Mouse (Mus musculus) liver, postnatal 0 days (tissue): Measurements from ENCODE around the gene Hap1.
"Not testable (repeated sequence)": the region's sequence is repeated elsewhere in the genome, so short reads cannot be mapped to it uniquely, and the experiment has no call there.

Experiments used
- CTCF ChIP-seq: sonication (generic); IDR thresholded peaks from 2 replicates; pipeline ENCODE4 v1.5.1; 2016; ENCODE audit warnings: antibody characterized with exemption, low read depth
- EP300 ChIP-seq: IDR thresholded peaks from 2 replicates; pipeline ENCODE4 v1.6.1; 2016; ENCODE audit warnings: antibody characterized with exemption, low read depth, mild to moderate bottlenecking

DNA sequence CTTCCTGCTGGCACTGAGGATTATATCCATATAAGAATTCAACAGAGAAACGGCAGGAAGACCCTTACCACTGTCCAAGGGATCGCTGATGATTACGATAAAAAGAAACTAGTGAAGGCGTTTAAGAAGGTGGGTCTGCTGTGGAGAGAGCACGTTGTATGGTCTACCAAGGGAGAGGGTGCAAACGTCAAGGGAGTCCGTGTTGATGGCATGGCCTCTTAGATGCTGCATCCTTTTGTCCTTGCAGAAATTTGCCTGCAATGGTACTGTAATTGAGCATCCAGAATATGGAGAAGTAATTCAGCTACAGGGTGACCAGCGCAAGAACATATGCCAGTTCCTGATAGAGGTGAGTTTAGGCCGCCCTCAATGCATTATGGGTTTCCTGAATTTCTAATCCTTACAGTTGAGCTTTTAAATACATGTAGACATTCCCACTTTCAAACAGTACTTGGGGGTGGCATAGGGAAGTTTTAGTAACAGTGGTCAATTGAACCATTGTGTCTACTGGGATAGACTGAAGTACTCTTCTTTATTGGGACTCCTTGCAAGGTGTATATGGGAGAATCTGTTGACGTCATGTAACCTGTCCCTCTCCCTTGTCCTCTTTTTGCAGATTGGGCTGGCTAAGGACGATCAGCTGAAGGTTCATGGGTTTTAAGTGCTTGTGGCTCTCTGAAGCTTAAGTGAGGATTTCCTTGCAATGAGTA lies 35.1 kb downstream of the Hap1 start:
- TF ChIP-seq CTCF, EP300: not testable (repeated sequence)
